Mouse (Mus musculus) intestine, postnatal 0 days (tissue): ENCODE data around the gene Rfx1. TPM values are rescaled to one million over a fixed set of nuclear protein-coding genes. Genes with fewer than 3 reads are reported as not detected.

ENCODE experiments used
- ATAC-seq: fragments of 200-750 bp; cut with Nextera tagmentation; 2 replicates; pipeline ENCODE4 v1.8.0; 2017; ENCODE audit warnings: mild to moderate bottlenecking, moderate TSS enrichment, moderate library complexity
- H3K27ac ChIP-seq: fragments of 300-500 bp; sonication (generic); 2 replicates; pipeline ENCODE4 v1.5.1; 2014; ENCODE audit warnings: mild to moderate bottlenecking, low read depth, low read length, moderate library complexity
- H3K27me3 ChIP-seq: fragments of 300-500 bp; sonication (generic); replicated peaks from 2 replicates; pipeline ENCODE4 v1.6.1; 2014; ENCODE audit warnings: low read length, mixed read lengths; ENCODE audit not compliant: control insufficient read depth, insufficient read depth
- H3K36me3 ChIP-seq: fragments of 300-500 bp; sonication (generic); 2 replicates; pipeline ENCODE4 v1.6.1; 2014; ENCODE audit warnings: mild to moderate bottlenecking, moderate library complexity; ENCODE audit not compliant: control insufficient read depth, insufficient read depth
- H3K4me1 ChIP-seq: fragments of 300-500 bp; sonication (generic); replicated peaks from 2 replicates; pipeline ENCODE4 v1.6.1; 2014; ENCODE audit warnings: antibody characterized with exemption, low read length, mixed read lengths; ENCODE audit not compliant: control insufficient read depth, insufficient read depth
- H3K4me2 ChIP-seq: fragments of 300-500 bp; sonication (generic); replicated peaks from 2 replicates; pipeline ENCODE4 v1.6.1; 2014; ENCODE audit warnings: low read depth, mild to moderate bottlenecking, moderate library complexity
- H3K4me3 ChIP-seq: fragments of 300-500 bp; sonication (generic); 2 replicates; pipeline ENCODE4 v1.5.1; 2014; ENCODE audit warnings: low read depth, low read length
- H3K9ac ChIP-seq: fragments of 300-500 bp; sonication (generic); 2 replicates; pipeline ENCODE4 v1.6.1; 2014; ENCODE audit warnings: mild to moderate bottlenecking, low read depth, low read length
- H3K9me3 ChIP-seq: fragments of 300-500 bp; sonication (generic); 2 replicates; pipeline ENCODE4 v1.6.1; 2016; ENCODE audit warnings: mixed run types; ENCODE audit not compliant: control insufficient read depth
- CTCF ChIP-seq: sonication (generic); IDR thresholded peaks from 2 replicates; pipeline ENCODE4 v1.5.1; 2016; ENCODE audit warnings: low read depth, mild to moderate bottlenecking, control low read depth, antibody characterized with exemption, moderate library complexity
- WGBS: fragments of 180-500 bp; shearing (Covaris S2); extraction: QIAGEN DNeasy Blood & Tissue Kit; methylation state at CpG from one replicate; pipeline ENCODE4 v1.1.7; 2014; 5-methylcytosine and 5-hydroxymethylcytosine counted together
- polyA plus RNA-seq: library from polyadenylated mRNA; unstranded; fragments of >200 nt; fragmentation: Nextera tagmentation; extraction: Ambion mirVana; gene quantifications from 2 replicates; pipeline ENCODE4 v1.2.1, GENCODE M21; 2015

Rfx1 gene
- polyA plus RNA-seq, 1 experiment from 2014 or later = 3.3 TPM

DNA sequence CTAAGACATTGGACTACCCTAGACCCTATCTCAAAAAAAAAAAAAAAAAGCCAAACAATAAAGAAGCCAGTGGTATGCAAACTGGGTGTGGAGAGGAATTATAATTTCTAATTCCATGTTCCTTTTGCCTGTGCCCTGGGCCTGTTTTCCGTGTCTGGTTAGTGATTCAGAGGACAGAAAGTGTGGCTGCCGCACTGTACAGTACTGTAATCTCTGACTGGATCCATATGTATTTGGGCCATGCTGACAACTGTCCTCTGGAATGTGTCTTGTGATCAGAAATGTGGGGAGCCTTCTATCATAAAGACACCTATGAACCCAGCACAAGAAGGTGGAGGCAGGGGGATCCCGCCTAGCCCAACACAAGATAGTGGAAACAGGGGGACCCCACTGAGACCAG lies 55.5 kb downstream of the Rfx1 start:
- H3K9me3 ChIP-seq = no peaks in the 10 kb centered on the region
- no peak overlapping the region for H3K27ac ChIP-seq
- H3K27me3 ChIP-seq = no peaks in the 10 kb centered on the region
- H3K4me1 ChIP-seq = no peaks in the 10 kb centered on the region
- no peak for ATAC-seq
- H3K4me3 ChIP-seq = no peak overlapping the region
- no peak overlapping the region for H3K9ac ChIP-seq
- H3K36me3 ChIP-seq = no peaks in the 10 kb centered on the region
- no peak overlapping the region for H3K4me2 ChIP-seq
- no peak for TF ChIP-seq CTCF
- WGBS = 84% methylated on average over 3 of the region's 3 CpGs

- no peaks in the 10 kb centered on the region for H3K27me3 ChIP-seq
- H3K4me2 ChIP-seq = no peak within 1 kb of the TSS
- WGBS = 38% methylated on average over 9 of the region's 9 CpGs
- H3K4me1 ChIP-seq = no peaks in the 10 kb centered on the region
- H3K4me3 ChIP-seq = no peak within 1 kb of the TSS
- ATAC-seq = no peak
- H3K36me3 ChIP-seq = no peaks in the 10 kb centered on the region
- no peak for TF ChIP-seq CTCF
- H3K9me3 ChIP-seq = no peaks in the 10 kb centered on the region
- H3K27ac ChIP-seq = no peak within 1 kb of the TSS
- H3K9ac ChIP-seq = no peak within 1 kb of the TSS
Observed at GRCm38 (mm10) chr8:84125656-84126055, 59.0 kb downstream of the Rfx1 start, which contains the start of gene Podnl1. Gene Podnl1 (plus strand): TSS chr8:84125989.

DNA sequence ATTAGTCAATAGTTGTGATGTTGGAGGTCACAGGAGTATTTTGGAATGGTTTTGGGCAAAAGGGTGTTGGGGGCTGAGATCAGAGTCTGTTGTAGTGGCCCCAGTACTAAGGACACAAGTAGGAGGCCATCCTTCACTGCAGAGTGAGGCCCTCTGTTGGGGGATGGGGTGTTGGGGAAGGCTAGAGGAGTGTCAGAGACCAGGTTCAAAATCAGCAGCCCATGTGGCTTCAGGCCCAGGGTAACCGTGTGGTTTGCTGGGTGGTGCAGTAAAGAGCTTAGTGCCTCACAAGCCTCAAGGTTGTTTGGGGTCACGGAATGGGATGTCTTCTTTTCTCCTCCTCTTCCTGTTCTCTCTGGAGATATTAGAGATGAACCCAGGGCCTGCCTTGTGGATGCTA lies 60.1 kb downstream of the Rfx1 start:
- no peaks in the 10 kb centered on the region for H3K9me3 ChIP-seq
- H3K36me3 ChIP-seq = 0 out of 2 replicates have a peak, but pooled peaks cover 3% of the 10 kb centered on the region
- no peaks in the 10 kb centered on the region for H3K27me3 ChIP-seq
- no peak overlapping the region for H3K27ac ChIP-seq
- no peak overlapping the region for H3K9ac ChIP-seq
- WGBS = 60% methylated on average over 2 of the region's 2 CpGs
- H3K4me1 ChIP-seq = no peaks in the 10 kb centered on the region
- H3K4me3 ChIP-seq = no peak overlapping the region
- TF ChIP-seq CTCF = no peak
- ATAC-seq = no peak
- H3K4me2 ChIP-seq = no peak overlapping the region

DNA sequence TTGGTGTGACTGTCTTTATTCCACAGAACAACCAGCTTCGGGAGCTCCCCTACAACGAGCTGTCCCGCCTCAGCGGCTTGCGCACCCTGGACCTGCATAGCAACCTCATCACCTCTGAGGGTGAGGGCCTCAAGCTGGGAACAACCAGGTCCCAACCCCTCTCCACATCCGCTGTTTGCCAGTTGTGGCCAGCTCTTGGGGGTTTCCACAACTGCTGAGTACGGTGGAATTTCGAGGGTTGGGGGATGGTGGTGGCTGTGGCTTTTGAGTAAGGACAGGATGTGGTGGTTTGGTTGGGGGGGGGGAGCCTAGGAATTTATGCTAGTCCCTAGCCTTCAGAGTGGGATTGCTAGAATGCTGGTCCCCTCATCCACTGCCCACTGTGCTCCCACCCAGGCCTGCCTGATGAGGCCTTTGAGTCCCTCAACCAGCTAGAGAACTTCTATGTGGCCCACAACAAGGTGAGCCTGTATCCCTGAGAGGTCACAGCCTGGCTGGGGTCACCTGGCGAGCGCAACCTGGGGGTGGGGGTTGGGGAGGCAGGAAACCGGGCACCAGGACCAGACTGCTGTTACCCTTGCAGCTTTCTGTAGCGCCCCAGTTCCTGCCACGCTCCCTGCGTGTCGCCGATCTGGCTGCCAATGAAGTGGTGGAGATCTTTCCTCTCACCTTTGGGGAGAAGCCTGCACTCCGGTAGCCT lies 60.7 kb downstream of the Rfx1 start:
- Histone ChIP-seq H3K9ac (no peak overlapping the region), H3K4me3 (no peak overlapping the region), H3K4me1 (no peaks in the 10 kb centered on the region), H3K27ac (no peak overlapping the region), H3K27me3 (no peaks in the 10 kb centered on the region), H3K36me3 (0 out of 2 replicates have a peak, but pooled peaks cover 8% of the 10 kb centered on the region), H3K9me3 (no peaks in the 10 kb centered on the region), H3K4me2 (no peak overlapping the region)
- no peak for TF ChIP-seq CTCF
- no peak for ATAC-seq
- 61% methylated on average over 17 of the region's 17 CpGs for WGBS

DNA sequence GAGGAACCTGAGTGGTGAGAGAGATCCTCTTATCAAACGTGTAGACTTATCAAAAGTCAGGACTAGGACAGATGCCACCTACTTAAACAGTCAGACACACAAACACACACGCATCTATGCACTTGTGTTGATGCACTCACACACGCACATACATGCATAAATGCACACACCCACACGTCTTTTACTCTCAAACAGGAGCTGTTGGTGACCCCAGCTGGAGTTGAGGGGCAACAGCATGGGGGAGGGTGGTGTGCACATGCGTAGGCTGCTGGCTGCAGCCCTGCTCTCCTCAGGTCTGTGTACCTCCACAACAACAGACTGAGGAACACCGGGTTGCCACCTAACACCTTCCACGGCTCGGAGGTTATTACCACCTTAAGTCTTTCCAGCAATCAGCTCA lies 61.6 kb downstream of the Rfx1 start:
- no peak overlapping the region for H3K4me3 ChIP-seq
- no peak overlapping the region for H3K9ac ChIP-seq
- no peak overlapping the region for H3K4me2 ChIP-seq
- no peaks in the 10 kb centered on the region for H3K4me1 ChIP-seq
- no peak for ATAC-seq
- H3K36me3 ChIP-seq = peaks cover 17% of the 10 kb centered on the region
- no peaks in the 10 kb centered on the region for H3K9me3 ChIP-seq
- TF ChIP-seq CTCF = peak; percentile 22; the same call in 1 of the 2 replicates
- no peak overlapping the region for H3K27ac ChIP-seq
- H3K27me3 ChIP-seq = no peaks in the 10 kb centered on the region
- 57% methylated on average over 8 of the region's 8 CpGs for WGBS

DNA sequence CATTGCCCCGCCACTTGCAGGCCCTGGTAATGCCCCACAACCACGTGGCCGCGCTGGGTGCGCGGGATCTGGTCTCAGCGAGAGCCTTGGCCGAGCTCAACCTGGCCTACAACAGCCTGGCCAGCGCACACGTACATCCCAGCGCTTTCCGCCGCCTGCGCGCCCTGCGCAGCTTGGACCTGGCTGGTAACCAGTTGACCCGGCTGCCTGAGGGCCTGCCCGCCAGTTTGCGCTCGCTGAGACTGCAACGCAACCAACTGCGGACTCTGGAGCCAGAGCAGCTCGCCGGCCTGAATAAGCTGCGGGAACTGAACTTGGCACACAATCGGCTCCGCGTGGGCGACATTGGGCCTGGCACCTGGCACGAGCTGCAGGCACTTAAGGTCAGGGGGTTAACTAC lies 64.2 kb downstream of the Rfx1 start:
- Histone ChIP-seq H3K4me2 (no peak overlapping the region), H3K27me3 (no peaks in the 10 kb centered on the region), H3K9me3 (no peaks in the 10 kb centered on the region), H3K4me1 (no peaks in the 10 kb centered on the region), H3K9ac (no peak overlapping the region), H3K27ac (no peak overlapping the region), H3K36me3 (peaks cover 43% of the 10 kb centered on the region), H3K4me3 (no peak overlapping the region)
- 53% methylated on average over 30 of the region's 30 CpGs for WGBS
- no peak for ATAC-seq
- TF ChIP-seq CTCF = no peak
